Mouse (Mus musculus) urinary bladder, postnatal 10 days (tissue): ENCODE measurements around the gene Gsk3a.

Experiments used
- DNase-seq: peaks from one replicate; pipeline ENCODE4 v3.0.0; 2022; ENCODE audit warnings: low spot score

Gene Gsk3a

DNA sequence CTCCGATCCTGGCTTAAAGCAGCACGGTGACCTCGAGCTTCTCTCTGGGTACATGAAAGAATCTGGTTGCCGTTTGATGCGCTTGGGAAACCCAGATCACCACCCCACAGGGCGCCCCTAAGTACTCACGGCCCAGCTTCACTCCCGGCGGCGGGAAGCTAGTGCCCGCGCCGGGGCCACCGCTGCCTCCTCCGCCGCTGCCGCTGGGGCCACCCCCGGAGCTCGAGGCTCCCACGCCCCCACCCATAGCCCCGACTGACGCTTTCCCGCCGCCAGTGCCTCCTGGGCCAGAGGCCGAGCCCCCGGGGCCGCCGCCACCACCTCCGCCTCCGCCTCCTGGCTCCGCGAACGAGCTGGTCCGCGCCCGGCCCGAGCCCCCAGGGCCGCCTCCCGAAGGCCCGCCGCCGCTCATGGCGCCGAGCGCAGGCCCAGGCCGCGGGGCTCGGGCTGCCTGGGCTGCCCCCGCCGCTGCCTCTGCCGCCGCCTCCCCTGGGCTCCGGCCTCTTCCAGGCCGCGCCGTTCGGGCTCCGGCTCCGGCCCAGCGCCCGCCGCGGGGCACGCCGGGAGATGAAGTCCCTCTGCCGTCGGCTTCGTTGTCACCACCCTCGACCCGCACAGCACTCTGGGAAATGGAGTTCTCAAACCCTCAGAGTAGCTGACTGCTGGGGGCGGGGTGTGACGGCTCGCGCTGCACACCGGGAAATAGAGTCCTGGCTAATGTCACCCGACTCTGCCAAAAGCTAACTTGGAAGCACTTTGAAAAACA, at the start of gene Gsk3a:
Gsk3a (minus strand) TSS at position 603 of the 766 bp plus-strand sequence.
- DNase-seq: peak; percentile 89

DNA sequence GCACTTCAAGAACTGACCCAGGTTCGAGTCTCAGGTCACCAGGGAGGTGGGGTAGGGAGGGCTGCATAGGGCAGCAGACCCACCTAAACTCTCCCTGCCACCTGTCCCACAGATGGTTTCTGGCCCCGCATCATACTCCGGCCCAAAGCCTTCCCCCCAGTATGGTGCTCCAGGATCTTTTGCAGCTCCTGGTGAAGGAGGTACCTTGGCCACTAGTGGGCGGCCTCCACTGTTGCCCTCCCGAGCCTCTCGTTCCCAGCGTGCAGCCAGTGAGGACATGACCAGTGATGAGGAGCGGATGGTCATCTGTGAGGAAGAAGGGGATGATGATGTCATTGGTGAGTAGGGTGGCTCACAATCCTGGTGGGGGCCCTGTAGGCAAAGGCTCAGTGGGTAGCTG, 49.3 kb upstream of the Gsk3a start:
- no peak for DNase-seq

DNA sequence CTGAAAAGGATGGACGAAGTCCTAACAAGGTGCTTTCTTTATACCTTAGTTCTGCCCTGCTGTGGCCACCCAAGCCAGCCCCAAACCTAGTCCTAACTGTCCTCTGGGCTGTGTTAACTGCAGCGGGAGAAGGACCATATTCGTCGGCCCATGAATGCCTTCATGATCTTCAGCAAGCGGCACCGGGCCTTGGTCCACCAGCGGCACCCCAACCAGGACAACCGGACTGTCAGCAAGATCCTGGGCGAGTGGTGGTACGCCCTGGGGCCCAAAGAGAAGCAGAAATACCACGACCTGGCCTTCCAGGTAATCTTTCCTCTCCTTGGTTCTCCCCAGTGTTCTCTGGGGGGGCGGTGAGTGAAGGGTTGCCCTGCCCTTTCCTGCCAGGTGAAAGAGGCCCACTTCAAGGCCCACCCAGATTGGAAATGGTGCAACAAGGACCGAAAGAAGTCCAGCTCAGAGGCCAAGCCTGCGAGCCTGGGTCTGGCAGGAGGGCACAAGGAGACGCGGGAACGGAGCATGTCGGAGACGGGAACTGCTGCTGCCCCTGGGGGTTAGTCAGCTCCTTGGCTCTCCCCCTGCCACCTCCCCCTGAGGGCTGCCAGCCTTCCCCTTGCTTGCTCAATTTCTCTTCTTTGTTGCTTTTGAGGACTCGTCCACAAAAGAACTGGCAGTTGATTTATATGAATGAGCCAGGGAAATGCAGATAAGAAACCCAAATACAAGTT, 48.0 kb upstream of the Gsk3a start:
- no peak for DNase-seq

DNA sequence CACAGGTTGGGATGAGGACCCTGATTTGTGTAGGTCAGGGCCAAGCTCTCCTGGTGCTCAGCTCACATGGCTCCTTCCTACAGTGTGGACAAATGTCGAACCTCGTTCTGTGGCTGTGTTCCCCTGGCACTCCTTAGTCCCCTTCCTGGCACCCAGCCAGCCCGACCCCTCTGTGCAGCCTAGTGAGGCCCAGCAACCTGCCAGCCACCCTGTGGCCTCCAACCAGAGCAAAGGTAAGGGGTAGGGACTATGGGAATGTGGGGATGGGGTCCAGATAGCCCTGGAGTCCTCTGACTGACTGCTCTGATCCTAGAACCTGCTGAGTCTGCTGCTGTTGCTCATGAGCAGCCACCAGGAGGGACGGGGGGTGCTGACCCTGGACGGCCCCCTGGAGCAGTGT, 47.1 kb upstream of the Gsk3a start:
- no peak for DNase-seq

DNA sequence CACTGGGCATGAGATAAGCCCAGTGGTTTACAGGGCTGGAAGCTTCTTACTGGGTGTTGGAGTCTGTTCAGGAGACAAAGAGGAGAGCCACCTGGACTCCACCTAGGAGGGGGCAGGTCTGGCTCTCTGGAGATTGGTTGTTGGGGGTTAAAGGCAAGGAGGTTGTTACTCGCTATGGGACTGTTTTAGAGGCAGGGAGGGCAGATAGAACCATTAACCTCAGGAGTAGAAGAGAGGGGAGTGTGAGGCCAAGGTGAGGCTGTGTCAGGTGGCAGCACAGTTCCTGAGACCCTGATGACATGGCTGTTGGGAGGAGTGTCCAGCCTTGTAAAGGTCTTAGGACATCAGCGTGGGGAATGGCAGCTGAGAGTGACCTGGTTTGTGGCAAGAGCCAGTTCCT, 46.5 kb upstream of the Gsk3a start:
- no peak for DNase-seq

DNA sequence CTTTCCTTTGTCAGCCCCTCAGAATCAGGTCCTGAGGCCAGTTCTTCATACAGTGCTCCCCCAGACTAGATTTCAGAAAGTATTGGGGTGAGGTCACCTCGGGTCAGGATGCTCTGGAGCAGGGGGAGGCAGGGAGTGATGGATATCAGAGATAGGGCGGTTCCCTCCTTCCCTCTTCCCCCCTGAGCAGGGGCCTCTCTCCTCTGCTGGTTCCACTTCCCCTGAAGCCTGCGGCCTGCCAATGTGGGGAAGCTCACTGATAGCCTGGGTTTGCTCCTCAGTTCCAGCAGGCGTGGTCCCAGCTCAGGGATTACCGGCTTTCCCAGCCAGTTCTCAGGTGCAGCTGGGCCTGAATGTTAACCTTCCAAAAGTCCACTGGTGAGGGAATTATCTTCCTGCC, 46.0 kb upstream of the Gsk3a start:
- no peak for DNase-seq

DNA sequence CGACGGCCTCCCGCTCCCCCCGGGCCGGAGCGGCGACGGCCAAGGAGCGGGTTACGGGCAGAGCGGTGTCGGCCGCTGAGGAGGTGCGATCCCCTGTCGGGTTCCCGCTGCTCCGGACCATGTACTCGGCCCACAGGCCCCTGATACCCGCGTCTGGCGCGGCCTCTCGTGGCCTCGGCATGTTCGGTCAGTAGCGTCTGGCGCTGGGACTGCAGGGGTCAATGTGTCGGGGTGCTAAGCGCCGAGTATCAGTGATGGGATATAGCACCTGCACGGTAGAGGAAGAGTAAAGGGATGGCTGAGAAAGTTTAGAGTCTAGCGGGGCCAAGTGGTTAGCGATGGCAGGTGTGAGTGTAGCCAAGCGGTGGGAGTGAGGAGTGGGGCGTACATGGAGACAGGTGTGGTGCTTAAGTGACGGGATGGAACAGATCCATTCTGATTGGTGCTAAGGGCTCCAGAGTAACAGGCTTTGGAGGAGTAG, 45.1 kb upstream of the Gsk3a start:
- no peak for DNase-seq

DNA sequence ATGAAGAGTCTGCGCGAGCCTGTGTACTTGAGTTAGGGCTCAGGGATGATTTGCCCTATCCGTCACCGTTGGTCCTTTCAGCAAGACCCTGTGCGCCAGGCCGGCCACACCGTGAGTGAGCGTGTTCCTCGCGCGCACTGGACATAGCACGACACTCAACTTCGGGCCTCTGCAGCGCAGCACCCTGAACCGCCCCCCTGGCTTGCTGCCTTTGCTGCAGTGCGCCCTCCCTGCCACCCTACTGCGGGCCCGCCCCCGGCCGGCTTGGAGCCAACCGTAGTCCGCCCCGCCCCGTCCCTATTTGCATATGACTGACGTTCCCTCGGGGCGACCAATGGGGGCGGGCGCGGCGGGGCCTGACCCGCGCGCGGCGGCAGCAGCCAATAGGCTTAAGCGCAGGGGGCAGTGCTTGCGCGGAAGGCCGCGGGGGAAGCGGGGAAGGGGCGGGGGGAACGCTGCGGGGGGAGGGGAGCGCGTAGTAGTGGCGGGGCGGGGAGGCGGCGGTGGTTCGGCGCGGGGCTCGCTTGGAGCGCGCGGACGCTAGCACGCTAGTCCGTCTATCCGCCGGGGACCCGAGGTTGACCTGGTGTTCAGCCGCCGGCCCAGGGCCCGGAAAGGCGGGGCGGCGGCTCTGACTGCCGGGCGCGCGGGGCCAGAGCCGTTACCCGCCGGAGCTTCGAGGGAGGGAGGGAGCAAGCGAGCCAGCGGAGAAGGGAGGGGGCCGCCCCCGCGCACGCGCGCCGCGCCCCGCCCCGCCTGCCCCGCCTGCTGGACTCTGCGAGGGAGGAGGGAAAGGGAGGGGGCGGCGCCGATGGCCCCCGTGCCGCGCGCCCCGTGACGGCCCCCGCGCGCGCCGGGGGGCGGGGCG, 44.3 kb upstream of the Gsk3a start:
- peak; percentile 96 for DNase-seq

DNA sequence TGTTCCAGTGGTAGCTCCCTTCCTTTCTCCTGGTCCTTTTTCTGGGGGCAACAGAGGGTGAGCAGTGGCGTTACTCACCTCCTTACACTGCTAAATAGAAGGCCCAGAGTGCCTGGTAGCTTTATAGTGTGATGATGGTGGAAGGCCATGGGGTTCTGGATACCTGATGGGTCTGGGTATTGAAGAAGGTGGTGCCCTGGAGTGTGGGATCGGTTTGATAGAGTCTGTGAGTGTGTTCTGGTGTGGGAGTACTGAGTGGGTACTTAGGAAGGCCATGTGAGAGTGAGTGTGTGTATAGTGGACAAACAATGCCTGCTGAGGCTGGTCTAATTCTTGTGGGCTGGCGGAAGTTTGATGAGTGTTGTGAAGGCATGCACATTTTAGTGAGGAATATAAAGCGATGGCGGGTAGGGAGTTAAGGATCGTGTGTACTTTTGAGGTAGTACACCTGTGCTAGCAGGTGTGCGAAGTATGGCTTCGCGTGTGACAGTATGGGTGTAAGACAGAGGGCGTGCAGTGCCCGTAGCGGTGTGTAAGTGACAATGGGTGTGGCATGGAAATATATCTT, 43.6 kb upstream of the Gsk3a start:
- DNase-seq: no peak

DNA sequence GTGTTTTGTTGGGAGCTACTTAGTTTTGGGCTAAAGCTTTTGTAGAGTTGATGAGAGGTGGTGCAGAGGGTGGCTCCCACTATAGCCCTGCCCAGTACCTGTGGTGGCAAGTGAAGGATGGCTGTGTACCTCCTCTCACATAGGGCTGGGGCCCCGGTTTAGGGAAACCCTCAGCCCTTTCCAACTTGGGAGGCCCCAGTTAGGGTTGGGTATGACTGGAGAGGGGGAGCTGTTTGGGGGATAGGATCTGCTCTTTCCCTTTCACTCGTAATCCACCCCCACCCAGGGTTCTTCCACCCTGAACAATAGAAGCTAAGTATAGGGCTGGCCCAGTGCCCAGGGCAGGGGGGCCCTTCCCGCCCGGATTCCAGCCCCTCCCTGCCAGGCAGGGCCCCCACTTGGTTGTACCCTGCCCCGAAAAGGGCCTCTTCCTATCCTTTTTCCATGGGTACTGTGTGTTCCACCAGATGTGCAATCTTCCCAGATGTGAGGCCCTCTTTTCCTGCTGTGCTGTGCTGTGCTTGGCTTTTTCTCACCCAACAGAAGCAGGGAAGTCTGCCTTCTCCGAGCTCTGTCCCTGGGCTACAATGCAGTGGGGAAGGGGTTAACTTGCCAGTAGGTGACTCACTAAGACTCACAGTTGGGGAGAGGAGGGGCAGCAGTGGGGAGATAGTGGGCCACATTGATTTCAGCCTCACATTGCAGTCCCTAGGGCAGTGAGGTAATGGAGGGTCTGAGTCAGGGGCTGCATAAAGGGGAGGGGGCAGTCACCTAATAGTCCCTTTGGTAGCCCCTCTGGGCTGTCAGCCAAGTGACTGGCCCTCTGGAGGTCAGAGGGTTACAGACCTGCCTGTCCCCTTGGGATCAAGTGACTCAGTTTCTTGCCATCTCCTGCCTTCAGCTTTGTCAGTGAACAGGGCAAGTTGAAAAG, 42.5 kb upstream of the Gsk3a start:
- DNase-seq: no peak

DNA sequence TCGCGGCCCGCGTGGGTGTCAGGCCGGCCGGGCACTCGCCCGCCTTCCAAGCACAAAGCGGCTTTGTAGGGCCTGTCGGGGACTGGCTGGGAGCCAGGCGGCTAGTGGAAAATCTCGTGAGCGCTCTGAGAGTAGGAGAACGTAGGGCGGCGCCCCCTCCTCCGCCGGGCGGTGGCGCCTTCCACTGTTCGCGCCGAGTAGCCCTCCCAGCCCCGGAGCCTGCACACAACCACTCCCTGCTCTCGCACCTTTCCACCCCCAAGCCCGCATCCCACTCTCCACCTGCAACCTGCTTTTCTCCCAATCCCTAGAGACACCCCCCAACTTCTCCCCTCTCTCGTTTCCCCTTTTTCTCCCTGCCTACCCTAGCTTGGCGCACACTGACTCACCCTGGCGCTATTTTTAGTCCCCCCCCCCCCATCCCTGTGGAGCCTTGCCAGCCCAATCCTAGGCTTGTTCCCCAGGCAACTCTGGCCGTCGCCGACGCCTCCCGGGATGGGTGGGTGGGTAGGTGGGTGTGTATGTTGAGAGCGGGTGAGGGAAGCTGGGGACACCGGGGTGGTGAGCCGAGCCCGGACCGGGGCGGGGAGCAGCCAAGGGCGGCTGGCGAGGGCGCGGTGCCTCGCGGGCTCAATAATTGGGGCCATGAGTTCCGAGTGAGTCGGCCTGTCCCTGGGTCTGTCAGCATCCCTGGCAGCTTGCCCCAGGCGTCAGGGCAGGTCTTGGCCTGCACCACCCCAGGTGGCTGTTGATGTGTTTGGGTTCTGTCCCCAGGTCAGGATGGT, 41.6 kb upstream of the Gsk3a start:
- DNase-seq: no peak

DNA sequence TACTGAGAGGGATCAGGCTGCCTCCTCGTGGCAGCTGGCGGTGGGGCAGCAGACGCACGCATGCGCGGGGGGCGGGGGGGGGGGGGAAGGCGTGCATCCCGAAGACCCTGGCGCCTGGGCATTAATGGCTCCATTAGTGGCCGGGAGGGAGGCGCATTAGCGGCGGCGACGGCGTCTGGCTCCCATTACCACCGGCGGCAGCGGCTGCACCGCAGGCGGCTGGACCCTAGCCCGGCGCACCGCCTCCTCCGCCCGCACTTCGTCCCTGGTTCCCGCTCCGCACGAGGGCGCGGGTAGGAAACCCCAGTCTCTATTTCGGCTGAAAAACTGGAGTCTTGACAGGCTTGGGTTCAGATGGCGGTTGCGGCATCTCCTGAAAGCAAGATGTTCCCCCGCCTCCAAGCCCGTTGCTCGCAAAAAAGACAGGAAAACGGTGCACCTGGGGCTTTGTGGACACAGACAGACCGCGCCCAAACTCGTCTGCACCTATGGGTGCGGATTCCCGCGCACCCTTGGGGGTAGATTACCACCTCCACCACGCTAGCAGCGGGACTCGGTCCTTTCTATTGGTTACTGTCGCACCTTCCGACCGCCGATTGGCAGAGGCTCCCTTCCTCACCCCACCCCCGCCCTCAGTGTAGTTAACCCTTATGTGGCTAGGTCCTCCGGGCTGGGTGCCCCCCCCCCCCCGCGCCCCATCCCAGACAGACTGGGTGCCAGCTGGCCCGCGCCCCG, 40.9 kb upstream of the Gsk3a start:
- no peak for DNase-seq

DNA sequence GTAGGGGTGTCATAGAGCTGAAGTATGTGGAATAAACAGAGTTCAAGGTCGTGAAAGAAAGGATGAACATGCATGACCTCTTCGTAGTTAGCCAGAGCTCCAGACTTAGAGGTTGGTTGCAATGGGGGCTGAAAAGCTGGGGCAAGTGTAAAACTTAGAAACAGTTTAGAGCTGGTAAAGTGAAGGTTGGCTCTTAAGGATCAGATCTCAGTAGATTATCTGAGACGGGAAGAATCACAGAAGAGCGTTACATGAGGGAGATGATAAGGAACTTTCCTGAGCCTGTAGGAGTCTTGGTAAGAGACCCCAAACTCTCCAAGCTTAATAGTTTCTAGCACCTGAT, 40.3 kb upstream of the Gsk3a start:
- no peak for DNase-seq

DNA sequence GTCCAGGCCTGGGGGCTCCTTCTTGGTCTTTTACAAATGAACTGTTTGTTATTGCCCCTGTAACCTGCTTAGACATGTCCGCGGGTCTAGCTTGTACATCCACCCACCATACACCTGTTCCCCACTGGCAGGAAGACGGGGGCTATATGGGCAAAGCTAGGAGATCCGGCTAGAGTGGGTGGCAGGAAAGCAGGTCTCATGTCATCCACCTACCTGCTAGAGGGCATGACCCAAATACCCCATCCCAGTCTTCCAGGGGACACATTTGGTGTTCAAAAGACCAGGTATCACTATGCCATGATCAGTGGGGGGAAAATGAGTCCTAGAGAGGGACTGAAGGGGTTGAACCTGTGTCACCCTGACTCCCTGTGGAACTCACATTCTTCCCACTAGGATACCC, 39.8 kb upstream of the Gsk3a start:
- no peak for DNase-seq

DNA sequence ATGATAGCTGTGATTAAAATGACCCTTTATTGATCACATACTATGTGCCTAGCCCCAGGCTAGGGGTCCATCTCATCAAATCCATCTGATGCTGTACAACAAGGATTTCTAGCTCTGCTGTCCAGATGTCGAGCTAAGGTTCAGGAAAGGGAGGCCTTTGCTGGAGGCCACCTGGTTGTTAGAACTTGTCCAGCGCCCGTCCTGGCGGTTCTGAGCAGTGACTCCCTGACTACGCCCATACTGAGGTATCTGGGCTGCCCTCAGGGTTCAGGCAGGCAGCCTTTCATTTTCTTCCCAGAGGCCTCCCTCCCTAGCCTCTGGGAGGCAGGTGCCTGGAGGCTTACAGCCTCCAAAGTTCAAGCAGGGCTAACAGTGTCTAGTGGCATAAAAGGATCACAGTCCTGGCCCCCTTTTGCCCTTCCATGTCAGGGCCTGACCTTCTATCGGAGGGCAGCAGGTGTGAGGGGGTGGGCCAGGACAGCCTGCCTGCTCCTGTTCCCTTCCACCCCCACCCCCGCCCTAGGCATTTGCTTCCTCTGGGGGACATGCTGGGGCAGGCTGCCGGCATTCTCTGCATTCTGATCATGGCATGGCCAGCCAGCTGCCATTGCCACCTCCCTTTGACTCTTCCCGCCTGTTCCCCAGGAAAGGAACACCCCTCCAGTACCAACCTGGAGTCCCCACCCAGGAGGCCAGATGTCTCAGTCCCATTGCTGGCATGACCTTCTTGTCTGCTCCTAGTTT, 38.1 kb upstream of the Gsk3a start:
- no peak for DNase-seq

DNA sequence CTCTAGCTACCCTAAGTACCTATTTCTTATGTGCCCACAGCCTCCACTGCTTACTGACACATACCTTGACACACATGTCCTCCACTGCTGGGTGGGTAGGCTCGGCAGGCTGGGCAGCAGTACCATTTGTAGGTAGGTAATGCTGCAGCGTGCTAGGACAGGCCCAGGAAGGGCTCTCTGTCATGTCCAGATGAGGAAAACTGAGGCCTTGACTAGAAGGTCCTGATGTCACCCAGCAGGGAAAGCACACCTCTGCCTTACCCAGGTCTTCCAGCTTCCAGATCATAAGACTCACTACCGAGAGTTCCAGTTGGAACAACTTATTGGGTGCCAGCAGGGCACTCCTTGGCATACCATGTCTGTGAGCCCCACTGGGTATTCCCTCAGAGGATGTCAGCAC, 37.3 kb upstream of the Gsk3a start:
- no peak for DNase-seq

DNA sequence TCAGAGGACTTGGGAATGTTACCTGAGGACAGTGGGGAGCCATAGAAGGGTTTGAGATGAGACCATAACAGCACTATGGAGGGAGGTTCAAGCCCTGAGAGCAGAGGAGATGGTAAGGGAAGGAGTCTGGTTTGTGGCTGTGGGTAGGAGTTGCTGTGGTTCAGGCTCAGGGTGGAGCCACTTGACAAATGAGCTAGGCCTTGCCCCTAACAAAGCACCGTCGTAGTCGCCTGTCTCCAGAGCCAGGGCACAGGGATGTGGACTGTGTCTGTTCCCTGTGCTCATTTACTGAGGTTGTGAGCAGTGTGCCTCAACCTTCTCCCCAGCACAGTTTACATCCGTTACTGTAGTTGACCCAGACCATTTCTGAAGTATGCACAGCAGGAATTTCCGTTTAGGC, 36.9 kb upstream of the Gsk3a start:
- no peak for DNase-seq

DNA sequence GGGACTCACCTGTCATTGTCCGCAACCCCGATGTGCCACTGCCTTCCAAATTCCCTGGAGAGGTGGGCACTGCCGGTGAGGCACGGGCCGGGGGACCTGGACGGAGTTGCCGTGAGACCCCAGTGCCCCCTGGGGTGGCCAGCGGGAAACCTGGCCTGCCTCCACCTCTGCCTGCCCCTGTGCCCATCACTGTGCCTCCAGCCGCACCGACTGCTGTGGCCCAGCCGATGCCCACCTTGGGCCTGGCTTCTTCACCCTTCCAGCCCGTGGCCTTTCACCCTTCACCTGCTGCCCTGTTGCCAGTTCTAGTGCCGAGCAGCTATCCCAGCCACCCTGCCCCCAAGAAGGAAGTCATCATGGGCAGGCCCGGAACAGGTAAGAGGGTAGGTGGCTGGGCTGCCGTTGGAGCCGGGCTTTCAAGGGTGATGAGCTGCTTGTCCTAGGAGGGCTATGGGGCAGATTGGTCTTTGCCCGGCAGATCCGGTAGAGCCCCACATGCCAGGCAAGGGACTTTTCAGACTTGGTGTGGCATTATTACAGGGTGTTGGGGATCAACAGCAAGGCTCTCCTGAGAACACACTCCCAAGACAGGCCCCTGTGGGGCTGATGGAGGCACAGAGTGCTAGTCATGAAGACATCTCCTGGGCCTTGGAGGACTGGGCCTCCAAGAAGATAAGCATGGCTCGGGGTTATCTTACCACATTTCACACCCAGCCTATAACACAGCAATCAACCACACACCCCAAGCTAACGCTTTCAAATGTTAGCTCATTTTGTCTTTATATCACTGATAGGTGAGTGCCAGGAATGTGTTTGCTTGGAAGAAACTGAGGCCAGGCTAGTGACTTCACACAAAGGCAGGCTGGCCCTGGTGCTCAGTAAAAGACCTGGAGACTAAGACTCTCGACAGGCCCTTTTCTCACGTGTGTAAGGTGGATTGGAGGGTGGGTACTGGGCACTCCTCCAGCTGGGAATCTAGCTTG, 35.9 kb upstream of the Gsk3a start:
- DNase-seq: no peak
